Mouse (Mus musculus) hindbrain, embryonic 14.5 days (tissue): ENCODE measurements around the gene Etfrf1. TPM values are rescaled to one million over a fixed set of nuclear protein-coding genes. Genes with fewer than 3 reads are reported as not detected.

Source experiments
- ATAC-seq: fragments of 200-750 bp; cut with Nextera tagmentation; 2 replicates; pipeline ENCODE4 v1.8.0; 2017; ENCODE audit warnings: moderate number of reproducible peaks, mild to moderate bottlenecking, moderate TSS enrichment, moderate library complexity; ENCODE audit not compliant: low FRiP score
- DNase-seq: peaks from one replicate; pipeline ENCODE4 v3.0.0-alpha.2; 2015; ENCODE audit warnings: low spot score
- H3K27ac ChIP-seq: fragments of 300-500 bp; sonication (generic); 2 replicates; pipeline ENCODE4 v1.5.1; 2014; ENCODE audit warnings: mild to moderate bottlenecking, moderate library complexity
- H3K27me3 ChIP-seq: fragments of 300-500 bp; sonication (generic); 2 replicates; pipeline ENCODE4 v1.6.1; 2014; ENCODE audit warnings: mild to moderate bottlenecking, low read length, mixed read lengths; ENCODE audit not compliant: control insufficient read depth, insufficient read depth
- H3K36me3 ChIP-seq: fragments of 300-500 bp; sonication (generic); replicated peaks from 2 replicates; pipeline ENCODE4 v1.6.1; 2014; ENCODE audit not compliant: control insufficient read depth, insufficient read depth
- H3K4me1 ChIP-seq: fragments of 300-500 bp; sonication (generic); replicated peaks from 2 replicates; pipeline ENCODE4 v1.6.1; 2014; ENCODE audit warnings: antibody characterized with exemption, low read length, mixed read lengths; ENCODE audit not compliant: control insufficient read depth, insufficient read depth
- H3K4me2 ChIP-seq: fragments of 300-500 bp; sonication (generic); replicated peaks from 2 replicates; pipeline ENCODE4 v1.6.1; 2014; ENCODE audit warnings: mild to moderate bottlenecking, moderate library complexity
- H3K4me3 ChIP-seq: fragments of 300-500 bp; sonication (generic); replicated peaks from 2 replicates; pipeline ENCODE4 v1.5.1; 2014; ENCODE audit warnings: mild to moderate bottlenecking, low read length
- H3K9ac ChIP-seq: fragments of 300-500 bp; sonication (generic); 2 replicates; pipeline ENCODE4 v1.6.1; 2014
- H3K9me3 ChIP-seq: fragments of 300-500 bp; sonication (generic); 2 replicates; pipeline ENCODE4 v1.6.1; 2016; ENCODE audit warnings: low read length; ENCODE audit not compliant: control insufficient read depth
- WGBS: fragments of 180-500 bp; shearing (Covaris S2); extraction: QIAGEN DNeasy Blood & Tissue Kit; methylation state at CpG from one replicate; pipeline ENCODE4 v1.1.7; 2014; 5-methylcytosine and 5-hydroxymethylcytosine counted together
- polyA plus RNA-seq: library from polyadenylated mRNA; unstranded; fragments of >200 nt; fragmentation: Nextera tagmentation; extraction: Ambion mirVana; gene quantifications from 2 replicates; pipeline ENCODE4 v1.2.1, GENCODE M21; 2014

Etfrf1 gene
- polyA plus RNA-seq, result 27.6 and 29.7 TPM in 2 replicates

DNA sequence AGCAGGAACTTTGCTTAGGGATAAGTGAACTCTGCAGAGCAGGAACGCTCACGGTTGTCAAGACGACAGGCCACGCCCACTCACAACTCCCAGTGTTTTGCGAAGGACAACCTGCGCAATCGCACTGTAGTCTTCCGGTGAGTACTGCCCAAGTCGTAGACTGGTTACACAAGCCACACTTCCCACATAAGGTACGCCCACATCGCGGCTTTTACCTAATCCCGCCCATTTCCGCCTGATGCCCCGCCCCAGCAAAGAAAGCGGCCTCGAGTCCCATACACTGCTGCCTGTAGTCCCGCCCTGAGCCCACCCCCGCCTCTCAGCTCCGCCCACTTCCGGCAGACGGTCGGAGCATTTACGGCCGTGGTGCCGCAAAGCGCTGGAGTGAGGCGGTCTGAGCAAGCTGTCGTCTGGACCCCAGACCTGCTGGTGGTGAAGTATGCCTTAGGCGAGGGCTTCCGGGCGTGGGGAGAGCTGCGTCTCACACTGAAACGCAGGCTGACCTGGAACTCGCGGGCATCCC is at the start of gene Etfrf1, which contains the start of gene Casc1:
TSS of gene Etfrf1 (plus strand) at position 319 of the 523 bp plus-strand sequence.
TSS of gene Casc1 (minus strand) at position 190 of the 523 bp plus-strand sequence.
- Histone ChIP-seq H3K9me3 (no peaks in the 10 kb centered on the region), H3K4me1 (peaks cover 11% of the 10 kb centered on the region), H3K27ac (peak within 1 kb of the TSS; percentile 91), H3K4me3 (peak within 1 kb of the TSS; percentile 67), H3K9ac (peak within 1 kb of the TSS; percentile 83), H3K36me3 (peaks cover 6% of the 10 kb centered on the region; the same call in 1 of the 2 replicates), H3K4me2 (peak within 1 kb of the TSS; percentile 74), H3K27me3 (no peaks in the 10 kb centered on the region)
- peak; percentile 100 for ATAC-seq
- peak; percentile 98 for DNase-seq
- under 1% methylated on average over 36 of the region's 36 CpGs for WGBS

DNA sequence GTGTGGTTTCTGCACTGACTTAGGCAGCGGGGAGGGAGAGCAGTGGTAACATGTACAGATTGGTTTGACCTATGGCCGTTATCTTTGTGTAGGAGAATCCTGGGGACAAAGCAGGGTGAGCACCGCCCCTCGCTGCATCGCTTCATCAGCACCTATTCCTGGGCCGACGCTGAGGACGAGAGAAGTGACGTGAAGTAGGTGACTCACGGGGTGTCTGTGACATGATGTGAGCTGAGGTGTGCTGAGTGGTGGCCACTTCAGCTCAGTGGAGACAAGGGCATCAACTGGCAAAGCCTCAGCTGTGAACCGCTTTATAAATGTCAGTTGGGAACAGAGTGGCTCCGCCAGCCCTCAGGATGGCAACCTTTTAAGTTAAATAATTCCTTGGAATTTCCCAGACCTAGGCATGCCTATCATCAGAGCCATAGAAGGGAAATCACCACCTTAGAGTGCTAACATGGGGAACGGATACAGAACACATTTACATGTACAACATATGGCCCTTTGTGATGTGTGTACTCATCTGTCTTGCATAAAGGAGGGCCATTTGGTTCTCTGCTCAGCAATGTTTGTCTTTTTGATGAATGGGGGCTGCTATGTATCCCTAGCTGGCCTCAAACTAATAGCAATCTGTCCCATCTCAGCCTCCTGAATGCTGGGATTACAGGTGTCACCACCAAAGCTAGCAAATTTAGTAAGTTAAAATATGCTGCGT is 38.9 kb upstream of the Etfrf1 start:
- Histone ChIP-seq H3K27ac (no peak overlapping the region), H3K36me3 (no peaks in the 10 kb centered on the region), H3K4me3 (no peak overlapping the region), H3K27me3 (0 out of 2 replicates have a peak, but pooled peaks cover 3% of the 10 kb centered on the region), H3K9me3 (no peaks in the 10 kb centered on the region), H3K4me1 (peaks cover 8% of the 10 kb centered on the region), H3K9ac (no peak overlapping the region), H3K4me2 (no peak overlapping the region)
- DNase-seq (no peak), ATAC-seq (no peak)
- WGBS, result 71% methylated on average over 14 of the region's 14 CpGs

DNA sequence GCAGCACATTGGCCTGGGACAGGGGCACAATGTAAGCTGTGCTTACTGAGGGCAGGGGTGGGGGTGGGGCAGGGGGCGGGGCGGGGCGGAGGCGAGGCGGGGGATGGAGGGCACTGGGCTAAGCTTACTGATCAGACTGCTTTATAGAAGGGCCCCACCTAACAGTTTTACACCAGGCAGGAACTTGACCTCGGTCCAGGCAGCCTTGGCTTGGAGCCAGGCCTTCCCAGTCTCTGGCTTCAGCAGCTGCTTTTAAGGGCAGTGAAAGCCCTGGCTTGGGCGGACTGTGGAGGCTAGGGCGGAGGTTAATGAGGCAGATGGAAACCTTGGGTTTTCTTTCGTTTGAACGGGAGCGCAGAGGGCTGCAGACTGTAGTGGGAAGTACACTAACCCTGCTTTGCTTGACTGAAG is 37.1 kb upstream of the Etfrf1 start:
- Histone ChIP-seq H3K27ac (no peak overlapping the region), H3K36me3 (no peaks in the 10 kb centered on the region), H3K4me2 (peak overlapping the region; percentile 13), H3K4me1 (peaks cover 8% of the 10 kb centered on the region), H3K4me3 (no peak overlapping the region), H3K27me3 (0 out of 2 replicates have a peak, but pooled peaks cover 3% of the 10 kb centered on the region), H3K9ac (no peak overlapping the region), H3K9me3 (no peaks in the 10 kb centered on the region)
- WGBS, result 5% methylated on average over 11 of the region's 11 CpGs
- DNase-seq (peak; percentile 70), ATAC-seq (peak; percentile 74; the same call in 1 of the 2 replicates)

DNA sequence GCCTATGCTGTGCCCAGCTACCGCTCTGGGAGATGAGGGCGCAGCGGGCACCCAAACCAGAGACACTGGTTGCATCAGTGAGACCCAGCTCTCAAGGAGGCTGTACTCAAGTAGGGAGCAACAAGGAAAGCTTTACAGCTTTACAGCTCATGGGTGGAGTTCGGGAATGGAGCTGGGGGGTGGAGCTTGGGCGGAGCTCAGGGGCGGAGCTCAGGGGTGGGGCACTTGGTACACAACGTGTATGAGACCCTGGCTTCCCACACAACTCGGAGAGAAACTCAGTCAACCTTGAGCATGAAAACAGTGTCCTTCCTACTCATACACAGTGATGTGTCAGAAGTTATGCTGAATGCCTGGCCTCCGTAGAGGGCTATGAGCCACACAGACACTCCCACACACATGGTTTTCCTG is 35.4 kb upstream of the Etfrf1 start:
- H3K4me2 ChIP-seq, result no peak overlapping the region
- DNase-seq, result no peak
- H3K27ac ChIP-seq, result no peak overlapping the region
- peaks cover 8% of the 10 kb centered on the region for H3K4me1 ChIP-seq
- ATAC-seq, result no peak
- no peaks in the 10 kb centered on the region for H3K9me3 ChIP-seq
- 31% methylated on average over 9 of the region's 9 CpGs for WGBS
- no peaks in the 10 kb centered on the region for H3K36me3 ChIP-seq
- 0 out of 2 replicates have a peak, but pooled peaks cover 3% of the 10 kb centered on the region for H3K27me3 ChIP-seq
- H3K4me3 ChIP-seq, result no peak overlapping the region
- H3K9ac ChIP-seq, result no peak overlapping the region

DNA sequence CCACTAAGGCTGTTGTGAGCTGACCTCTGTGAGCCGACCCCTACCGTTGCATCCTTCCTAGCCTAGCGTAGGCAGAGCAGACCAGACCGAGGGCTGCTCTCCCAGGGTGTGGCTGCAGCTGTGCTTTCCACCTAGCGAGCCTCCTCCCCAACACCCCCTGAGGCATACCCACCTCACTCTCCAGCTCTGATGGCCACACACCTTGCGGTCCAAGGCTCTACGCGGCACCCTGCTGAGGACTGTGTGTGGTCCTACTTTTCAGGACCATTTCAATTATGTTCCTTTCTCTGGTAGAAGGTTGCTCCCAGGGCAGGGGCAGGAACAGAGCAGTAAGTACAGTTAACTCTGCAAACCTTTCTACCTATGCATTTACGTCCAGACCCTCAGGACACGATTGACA is 34.5 kb upstream of the Etfrf1 start:
- Histone ChIP-seq H3K27ac (no peak overlapping the region), H3K4me1 (peaks cover 8% of the 10 kb centered on the region), H3K9me3 (no peaks in the 10 kb centered on the region), H3K4me2 (no peak overlapping the region), H3K4me3 (no peak overlapping the region), H3K27me3 (0 out of 2 replicates have a peak, but pooled peaks cover 3% of the 10 kb centered on the region), H3K9ac (no peak overlapping the region), H3K36me3 (no peaks in the 10 kb centered on the region)
- ATAC-seq, result no peak
- no peak for DNase-seq
- 57% methylated on average over 10 of the region's 10 CpGs for WGBS

DNA sequence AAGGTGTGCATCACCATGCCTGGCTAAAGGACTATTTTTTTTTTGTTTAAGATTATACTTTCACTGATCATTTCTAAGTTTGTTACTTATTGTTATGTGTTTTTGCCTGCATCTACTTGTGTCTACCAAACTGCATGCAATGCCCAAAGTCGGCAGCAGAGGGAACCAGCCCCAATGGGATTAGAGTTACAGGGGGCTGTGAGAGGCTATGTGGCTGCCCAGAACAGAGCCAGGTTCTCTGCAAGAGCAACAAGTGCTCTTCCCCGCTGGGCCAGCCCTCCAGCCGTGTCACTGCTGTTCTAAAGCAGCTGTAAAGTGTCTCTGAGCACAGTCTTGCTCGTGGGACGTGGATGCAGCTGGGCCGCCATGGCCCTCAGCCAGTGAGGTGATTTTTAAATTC is 31.3 kb upstream of the Etfrf1 start:
- Histone ChIP-seq H3K4me3 (no peak overlapping the region), H3K9me3 (no peaks in the 10 kb centered on the region), H3K27me3 (no peaks in the 10 kb centered on the region), H3K9ac (no peak overlapping the region), H3K4me2 (no peak overlapping the region), H3K27ac (no peak overlapping the region), H3K4me1 (no peaks in the 10 kb centered on the region), H3K36me3 (no peaks in the 10 kb centered on the region)
- ATAC-seq (no peak), DNase-seq (peak; percentile 58)
- 12% methylated on average over 6 of the region's 6 CpGs for WGBS

DNA sequence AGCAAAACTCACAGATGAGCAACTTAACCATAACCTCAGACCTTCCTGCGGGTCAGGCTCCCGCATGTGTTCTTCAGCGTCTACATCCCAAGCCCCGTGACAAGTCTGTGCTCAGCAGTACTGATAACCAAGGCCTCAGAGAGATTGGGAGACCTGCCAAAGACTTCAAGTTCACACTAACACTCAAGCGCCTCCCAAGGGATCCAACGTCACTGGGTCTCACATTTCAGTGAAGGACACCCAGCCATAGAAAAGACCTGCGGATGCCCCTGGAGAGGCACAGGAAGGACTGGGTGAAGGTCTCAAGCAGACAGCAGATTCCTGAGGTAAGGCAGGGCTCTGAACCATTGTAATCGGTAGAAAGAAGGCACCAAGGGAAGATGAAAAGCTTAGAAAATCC is 28.9 kb upstream of the Etfrf1 start:
- Histone ChIP-seq H3K4me1 (no peaks in the 10 kb centered on the region), H3K36me3 (no peaks in the 10 kb centered on the region), H3K27me3 (no peaks in the 10 kb centered on the region), H3K27ac (no peak overlapping the region), H3K4me2 (no peak overlapping the region), H3K9me3 (no peaks in the 10 kb centered on the region), H3K4me3 (no peak overlapping the region), H3K9ac (no peak overlapping the region)
- 90% methylated on average over 8 of the region's 8 CpGs for WGBS
- no peak for ATAC-seq
- no peak for DNase-seq

DNA sequence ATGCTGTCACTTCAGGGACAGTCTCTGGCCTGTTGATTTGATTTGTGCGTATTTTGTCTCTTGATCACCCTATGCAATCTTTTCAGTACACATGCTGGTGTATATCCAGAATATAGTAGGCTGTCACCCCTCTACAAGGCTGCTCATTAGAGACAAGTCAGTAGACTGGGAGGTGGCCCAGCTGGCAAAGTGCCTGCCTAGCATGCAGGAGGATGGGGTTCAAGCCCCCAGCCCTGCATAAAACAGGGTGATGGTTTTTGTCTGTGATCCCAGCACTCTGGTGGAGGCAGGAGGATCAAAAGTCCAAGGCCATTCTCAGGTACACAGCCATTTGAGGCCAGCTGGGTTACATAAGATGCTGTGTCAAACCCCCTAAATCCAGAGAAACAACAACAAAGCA is 24.8 kb upstream of the Etfrf1 start:
- Histone ChIP-seq H3K27ac (no peak overlapping the region), H3K36me3 (no peaks in the 10 kb centered on the region), H3K4me1 (no peaks in the 10 kb centered on the region), H3K4me3 (no peak overlapping the region), H3K9me3 (no peaks in the 10 kb centered on the region), H3K4me2 (no peak overlapping the region), H3K9ac (no peak overlapping the region), H3K27me3 (no peaks in the 10 kb centered on the region)
- 89% methylated on average over 1 of the region's 1 CpGs for WGBS
- DNase-seq (no peak), ATAC-seq (no peak)

DNA sequence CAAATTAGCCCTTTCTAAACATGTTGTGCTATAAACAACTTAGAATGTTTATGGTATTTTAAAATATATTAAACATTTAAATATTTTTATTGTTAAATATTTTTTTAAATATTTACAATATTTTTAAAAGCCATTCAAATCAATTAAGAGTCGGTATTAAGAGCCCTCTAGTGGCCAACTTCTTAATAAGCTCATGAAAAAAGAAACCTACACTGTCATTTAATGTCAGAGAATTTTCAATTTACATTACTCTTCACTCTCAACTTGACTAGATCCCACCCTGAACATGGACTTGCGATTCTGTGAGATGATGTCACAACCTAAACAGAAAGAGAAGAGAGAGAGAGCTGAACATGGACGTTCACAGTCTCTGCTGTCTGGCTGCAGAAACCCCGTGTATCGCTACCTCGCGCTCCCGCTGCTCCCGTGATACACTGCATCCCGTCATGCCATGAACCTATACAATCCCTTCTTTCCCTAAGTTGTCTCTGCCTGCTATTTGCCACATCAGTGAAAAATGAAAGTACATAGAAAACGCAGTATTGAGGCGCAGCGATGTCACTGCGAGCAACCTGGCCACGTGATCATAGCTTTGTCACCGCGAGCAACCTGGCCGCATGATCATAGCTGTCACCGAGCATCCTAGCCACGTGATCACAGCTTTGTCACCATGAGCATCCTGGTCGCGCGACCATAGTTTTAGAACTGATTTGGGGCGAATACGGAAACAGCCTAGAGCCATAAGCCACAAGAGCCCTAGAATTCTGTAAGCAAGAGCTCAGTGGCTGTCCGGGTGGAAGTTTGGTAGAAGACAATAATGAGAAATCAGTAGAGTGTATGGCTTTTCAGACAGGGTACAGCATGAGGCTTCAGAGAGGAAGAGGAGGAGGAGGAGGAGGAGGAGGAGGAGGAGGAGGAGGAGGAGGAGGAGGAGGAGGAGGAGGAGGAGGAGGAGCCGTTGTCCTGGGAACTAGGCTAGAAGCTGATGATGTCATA is 23.5 kb upstream of the Etfrf1 start:
- no peaks in the 10 kb centered on the region for H3K36me3 ChIP-seq
- H3K27ac ChIP-seq, result peak overlapping the region; percentile 76
- no peaks in the 10 kb centered on the region for H3K27me3 ChIP-seq
- 59% methylated on average over 27 of the region's 27 CpGs for WGBS
- peak overlapping the region; percentile 48 for H3K4me2 ChIP-seq
- H3K9me3 ChIP-seq, result no peaks in the 10 kb centered on the region
- H3K4me3 ChIP-seq, result peak overlapping the region; percentile 18
- peak overlapping the region; percentile 40 for H3K9ac ChIP-seq
- no peaks in the 10 kb centered on the region for H3K4me1 ChIP-seq
- ATAC-seq (peak; percentile 79), DNase-seq (peak; percentile 78)
